Mouse (Mus musculus): ENCODE measurements at regions not wholly inside any gene's neighbourhood (a gene's known extent, or its start where the extent isn't known, plus 50 kb on each side); places are given as distances from the start of the nearest gene placed in this dataset.
A peak's percentile ranks its signal among the peaks of the same experiment; 100 is the strongest.

DNA sequence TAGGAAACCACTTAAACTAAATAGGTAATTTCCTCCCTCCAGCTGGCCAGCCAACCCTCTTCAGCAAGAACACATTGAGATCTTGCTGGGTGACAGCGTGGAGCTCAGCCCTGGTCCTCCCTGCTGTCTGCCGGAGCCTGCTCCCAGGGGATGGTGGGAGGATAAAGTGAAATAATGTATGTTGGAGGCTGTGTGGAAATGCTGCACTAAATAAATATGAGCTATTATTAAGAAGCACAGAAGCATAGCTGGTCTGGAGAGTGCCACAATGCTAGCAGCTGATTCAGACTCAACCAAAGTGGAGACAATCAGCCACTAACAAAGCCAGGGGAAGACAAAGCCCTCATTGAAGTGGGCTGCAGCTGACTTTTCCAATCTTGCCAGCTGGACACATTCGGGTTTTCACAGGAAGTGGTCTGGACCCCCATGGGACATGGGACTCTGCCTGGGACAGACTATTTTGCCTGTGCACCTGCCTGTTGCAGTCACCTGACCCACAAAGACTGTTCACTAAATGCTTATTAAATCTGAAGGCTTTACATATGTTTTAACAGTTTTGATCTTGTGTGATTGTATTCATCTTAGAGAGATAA lies 248.3 kb downstream of the Emp1 start:
- no peak for DNase-seq (ENCODE audit: low spot score in 2 of 2)

DNA sequence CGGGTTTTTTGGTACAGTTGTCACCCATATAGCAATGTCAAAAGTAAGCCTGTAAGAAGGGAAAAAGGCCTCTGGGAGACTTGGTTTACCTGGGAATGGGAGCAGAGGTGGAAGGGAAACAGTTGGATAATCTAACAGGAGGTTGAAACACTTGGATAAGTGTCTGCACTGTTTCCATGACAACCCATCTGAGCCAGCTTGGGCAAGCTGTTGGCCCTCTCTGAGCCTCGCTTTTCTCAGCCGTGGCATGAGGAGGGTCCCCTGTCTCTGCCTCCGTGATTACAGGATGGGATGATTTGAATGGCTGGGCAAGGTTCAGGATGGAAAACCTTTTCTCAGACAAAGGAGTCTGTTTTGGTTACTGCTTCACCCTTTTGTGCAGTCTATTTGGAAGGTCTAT lies 265.6 kb downstream of the Emp1 start:
- no peak for DNase-seq (ENCODE audit: low spot score in 2 of 2)

DNA sequence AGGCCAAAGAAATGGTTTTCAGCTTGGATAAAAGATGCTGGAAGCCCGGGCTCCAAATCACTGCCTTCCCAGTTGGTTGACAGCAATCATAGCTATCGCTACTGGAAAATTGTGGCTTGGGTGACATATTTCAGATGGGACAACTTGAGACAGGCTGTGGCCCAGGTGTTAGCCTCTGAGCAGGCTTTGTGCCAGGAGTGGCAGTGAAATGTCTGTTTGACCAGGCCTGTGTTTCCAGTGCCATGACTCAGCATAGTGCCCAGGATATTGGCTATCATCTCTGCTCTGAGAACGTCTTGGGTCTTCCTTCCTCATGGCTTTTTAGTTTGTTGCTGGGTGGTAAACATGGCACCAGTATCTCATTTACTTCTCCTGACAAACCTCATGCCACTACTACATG lies 266.9 kb downstream of the Emp1 start:
- DNase-seq (ENCODE audit: low spot score in 2 of 2), result peak; percentile 4 to 6

DNA sequence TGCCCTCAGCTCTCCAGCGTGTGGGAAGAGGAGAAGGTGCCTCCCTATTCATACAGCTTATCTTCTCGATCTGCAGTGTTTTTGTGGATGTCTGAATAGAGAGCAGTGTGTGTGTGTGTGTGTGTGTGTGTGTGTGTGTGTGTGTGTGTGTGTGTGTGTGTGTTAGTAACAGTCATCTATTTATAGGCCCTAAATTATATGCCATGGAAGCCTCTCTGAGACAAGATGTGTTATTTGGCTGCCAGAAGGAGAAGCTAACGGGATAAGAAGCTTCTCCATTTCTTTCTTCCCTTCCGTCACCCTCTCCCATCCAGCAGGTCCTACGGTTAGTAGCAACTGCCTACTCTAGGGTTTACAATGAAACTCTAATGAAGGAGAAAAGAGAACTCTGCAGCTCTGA lies 270.3 kb downstream of the Emp1 start:
- DNase-seq (ENCODE audit: low spot score in 2 of 2), result no peak

DNA sequence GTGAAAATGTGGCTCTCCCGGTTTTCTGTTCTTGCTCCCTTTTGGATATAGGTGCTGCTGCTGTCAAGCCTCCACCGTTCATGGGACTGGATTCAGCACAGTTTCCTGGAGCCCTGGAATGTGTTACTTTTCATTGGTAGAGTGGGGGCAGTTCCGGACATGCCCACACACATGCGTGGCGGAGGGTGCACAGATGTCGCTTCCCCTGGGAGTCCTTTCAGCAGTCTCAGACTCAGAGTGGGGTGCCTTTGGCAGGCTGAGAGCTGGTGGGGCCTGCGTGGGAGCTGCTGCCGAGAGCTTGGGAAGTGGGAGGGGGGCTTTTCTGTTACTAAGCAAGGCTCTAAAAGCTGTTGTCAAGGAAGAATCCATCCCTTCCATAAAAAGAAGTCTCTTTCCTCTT lies 274.3 kb downstream of the Emp1 start:
- no peak for DNase-seq (ENCODE audit: low spot score in 2 of 2)

DNA sequence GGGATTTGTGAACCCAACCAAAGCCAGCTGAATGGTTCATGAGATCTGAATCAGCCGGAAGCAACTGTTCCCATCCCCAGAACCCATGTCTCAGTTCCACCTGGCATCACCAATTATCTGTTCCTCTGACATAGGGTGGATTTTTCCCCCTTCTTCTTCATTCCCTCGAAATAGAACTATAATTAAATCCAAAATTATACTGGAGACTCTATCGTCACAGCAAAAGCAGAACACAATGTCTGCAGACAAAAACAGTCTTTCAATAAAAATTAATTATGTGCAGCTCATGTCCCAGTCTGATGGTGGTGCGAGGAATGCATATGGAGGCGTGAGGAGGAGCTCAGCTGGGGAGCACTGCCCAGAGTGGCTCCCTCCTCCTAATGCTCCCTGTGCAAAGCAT lies 280.4 kb downstream of the Emp1 start:
- DNase-seq (ENCODE audit: low spot score in 2 of 2), result no peak

DNA sequence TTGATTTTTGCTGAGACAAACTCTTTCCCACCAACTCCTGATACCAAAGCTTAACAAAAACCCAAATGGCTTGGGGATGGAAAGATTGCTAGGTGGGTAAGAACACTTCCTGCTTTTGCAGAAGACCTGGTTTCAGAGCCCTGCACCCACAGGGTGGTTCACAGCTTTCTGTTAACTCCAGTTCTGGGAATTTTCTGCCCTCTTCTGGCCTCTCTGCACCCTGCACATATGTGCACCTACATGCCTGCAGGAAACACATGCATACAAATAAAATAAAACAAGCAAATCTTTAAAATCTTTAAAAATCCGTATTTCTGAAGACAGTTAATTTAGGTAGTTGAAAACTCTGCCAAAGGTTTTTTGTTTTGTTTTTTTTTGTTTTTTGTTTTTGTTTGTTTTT lies 283.8 kb downstream of the Emp1 start:
- no peak for DNase-seq (ENCODE audit: low spot score in 2 of 2)

DNA sequence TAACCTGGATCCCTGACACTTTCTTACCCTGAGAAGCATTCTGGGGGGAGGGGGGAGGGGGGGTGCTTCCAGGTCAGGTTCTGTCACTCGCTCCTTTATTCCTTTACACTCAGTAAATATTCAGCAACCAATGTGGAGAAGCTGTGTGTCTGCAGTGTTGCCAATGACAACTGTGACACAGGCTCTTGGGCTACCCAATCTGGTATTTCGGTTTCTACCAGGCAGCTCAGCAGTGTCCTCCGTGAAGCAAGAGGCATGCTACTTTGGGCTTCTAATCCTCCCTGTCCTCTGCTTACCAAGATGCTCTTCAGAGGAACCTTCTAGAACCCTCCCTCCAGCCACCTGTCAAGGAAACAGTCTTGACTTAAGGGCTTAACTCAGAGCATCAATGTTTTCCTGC lies 290.7 kb downstream of the Emp1 start:
- DNase-seq (ENCODE audit: low spot score in 2 of 2), result no peak

DNA sequence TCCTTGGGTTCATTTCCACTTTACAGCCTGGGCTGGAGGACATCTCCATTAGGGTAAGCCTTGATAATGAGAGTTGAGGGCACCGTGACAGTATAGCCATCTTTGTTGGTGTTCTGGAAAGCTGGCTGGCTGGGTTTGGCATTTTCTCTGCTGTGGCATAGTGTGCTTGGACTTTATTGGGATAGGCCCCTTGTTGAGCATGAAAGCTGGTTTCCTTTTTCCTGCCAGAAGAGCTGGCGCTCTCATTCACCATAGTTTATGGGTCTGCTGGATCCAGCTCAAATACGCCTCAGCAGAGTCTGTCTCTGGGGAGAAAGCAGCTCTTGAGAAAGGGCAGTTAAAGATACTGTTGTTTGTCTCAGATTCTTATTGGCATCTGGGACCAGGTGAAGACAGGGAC lies 300.0 kb downstream of the Emp1 start:
- no peak for DNase-seq (ENCODE audit: low spot score in 2 of 2)

DNA sequence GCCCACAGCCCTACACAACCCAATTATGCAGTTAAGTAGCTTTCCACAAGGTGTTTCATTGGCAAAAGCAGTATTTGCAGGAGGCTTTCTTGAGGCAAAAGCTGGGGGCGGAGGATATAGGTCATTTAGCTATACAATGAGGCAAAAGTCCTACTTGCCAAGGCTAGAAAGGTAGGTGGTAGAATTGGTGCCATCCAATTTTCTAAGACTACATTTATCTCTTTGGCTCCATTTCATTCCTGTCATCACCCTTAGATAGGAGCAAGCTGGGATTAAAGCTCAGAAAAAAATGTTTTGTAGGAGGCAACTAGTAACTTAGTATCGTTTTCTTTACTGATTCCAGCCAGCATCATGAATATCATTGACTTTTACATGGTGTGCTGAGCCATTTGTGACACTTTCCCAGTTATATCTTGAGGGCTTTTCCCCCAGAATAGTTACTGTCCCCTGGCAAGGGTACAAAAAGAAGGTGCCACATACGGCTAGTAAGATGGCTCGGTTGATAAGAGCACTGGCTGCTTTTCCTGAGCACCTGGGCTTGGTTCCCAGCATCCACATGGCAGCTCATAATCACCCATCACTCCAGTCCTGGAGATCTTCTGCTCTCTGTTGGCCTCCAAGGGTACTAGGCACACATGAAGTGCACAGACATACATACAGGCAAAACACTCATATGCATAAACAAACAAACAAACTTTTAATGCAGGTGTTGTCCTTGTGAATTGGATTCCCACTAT lies 300.6 kb downstream of the Emp1 start:
- DNase-seq (ENCODE audit: low spot score in 2 of 2), result no peak
